Comparison of ENCODE assay signal across 16 mouse cellular contexts in genomic region chr10:116908901-116909642, GRCm38 (mm10). TPM values are rescaled to one million over a fixed set of nuclear protein-coding genes. Genes with fewer than 3 reads are reported as not detected.
A peak's percentile ranks its signal among the peaks of the same experiment; 100 is the strongest.
DNase-seq lines count a peak whose midpoint lies in the region; ATAC-seq and TF ChIP-seq lines count a peak whose summit lies in the region.
"Had no signal": no experiment of that assay in that cellular context is flagged by ENCODE, and none has a peak within 500 bp of the region (broad histone marks: within the 10 kb centered on the region; RNA-seq: fewer than 3 reads in every experiment).

No protein-coding gene starts in this region.

- 83% methylated on average over 15 of the region's 15 CpGs for WGBS in forebrain, embryonic 16.5 days
- WGBS in forebrain, embryonic 10.5 days, result 91% methylated on average over 15 of the region's 15 CpGs
- 39% methylated on average over 15 of the region's 15 CpGs for WGBS in liver, embryonic 11.5 days
- WGBS in stomach, embryonic 15.5 days, result 72% methylated on average over 15 of the region's 15 CpGs

- no peaks in the 10 kb centered on the region for H3K4me1 ChIP-seq in forebrain, embryonic 16.5 days (replicated peaks; ENCODE audit: control insufficient read depth, insufficient read depth, low read length)
- H3K4me1 ChIP-seq in forebrain, embryonic 10.5 days, result no peaks in the 10 kb centered on the region
- H3K4me1 ChIP-seq in liver, embryonic 11.5 days (replicated peaks; ENCODE audit: control insufficient read depth, insufficient read depth, low read length), result peaks cover 9% of the 10 kb centered on the region; the same call in 1 of the 2 replicates
- no peaks in the 10 kb centered on the region for H3K4me1 ChIP-seq in stomach, embryonic 15.5 days
- H3K4me1 ChIP-seq: embryonic facial prominence, embryonic 12.5 days; forebrain, embryonic 12.5 days had no signal

- H3K27me3 ChIP-seq in forebrain, embryonic 16.5 days (replicated peaks; ENCODE audit: control insufficient read depth, insufficient read depth, low read length), result no peaks in the 10 kb centered on the region
- H3K27me3 ChIP-seq in forebrain, embryonic 10.5 days (ENCODE audit: poor library complexity, severe bottlenecking), result no peaks in the 10 kb centered on the region
- H3K27me3 ChIP-seq in liver, embryonic 11.5 days (replicated peaks; ENCODE audit: control insufficient read depth, insufficient read depth, low read length), result no peaks in the 10 kb centered on the region
- no peaks in the 10 kb centered on the region for H3K27me3 ChIP-seq in stomach, embryonic 15.5 days (replicated peaks)
- H3K27me3 ChIP-seq: embryonic facial prominence, embryonic 12.5 days; forebrain, embryonic 12.5 days had no signal

- H3K9ac ChIP-seq in forebrain, embryonic 16.5 days (replicated peaks; ENCODE audit: low read depth, low read length), result no peak overlapping the region
- peak overlapping the region; percentile 7; the same call in 1 of the 2 replicates for H3K9ac ChIP-seq in liver, embryonic 11.5 days (ENCODE audit: low read depth, low read length)
- no peak overlapping the region for H3K9ac ChIP-seq in stomach, embryonic 15.5 days
- H3K9ac ChIP-seq: embryonic facial prominence, embryonic 12.5 days; forebrain, embryonic 12.5 days had no signal

- H3K4me2 ChIP-seq in forebrain, embryonic 16.5 days (ENCODE audit: low read length), result no peak overlapping the region
- H3K4me2 ChIP-seq in liver, embryonic 11.5 days, result peak overlapping the region; percentile 46
- H3K4me2 ChIP-seq in stomach, embryonic 15.5 days, result no peak overlapping the region
- H3K4me2 ChIP-seq: embryonic facial prominence, embryonic 12.5 days; forebrain, embryonic 12.5 days had no signal

- 0 out of 2 replicates have a peak, but pooled peaks have one; percentile 33 for ATAC-seq in forebrain, embryonic 16.5 days
- peak; percentile 99 for ATAC-seq in liver, embryonic 11.5 days (replicated peaks; ENCODE audit: low FRiP score)
- peak; percentile 86 for ATAC-seq in stomach, embryonic 15.5 days (ENCODE audit: insufficient read depth, low FRiP score, low read depth)

- H3K27ac ChIP-seq in forebrain, embryonic 16.5 days (ENCODE audit: low read length), result no peak overlapping the region
- H3K27ac ChIP-seq in forebrain, embryonic 10.5 days, result no peak overlapping the region
- no peak overlapping the region for H3K27ac ChIP-seq in layer of hippocampus, adult 2 months
- peak overlapping the region; percentile 79 for H3K27ac ChIP-seq in liver, embryonic 11.5 days (ENCODE audit: low read depth, low read length)
- H3K27ac ChIP-seq in stomach, embryonic 15.5 days, result no peak overlapping the region
- H3K27ac ChIP-seq: embryonic facial prominence, embryonic 12.5 days; forebrain, embryonic 12.5 days had no signal

- intact Hi-C loops in left cerebral cortex, postnatal 4 days (cut with DNase I), result no loop called here

- DNase-seq in forebrain, embryonic 10.5 days (ENCODE audit: extremely low spot score, low spot score), result no peak
- DNase-seq in layer of hippocampus, adult 2 months (ENCODE audit: low spot score in 2 of 2), result no peak
- no peak for DNase-seq in layer of hippocampus, postnatal 10 days (ENCODE audit: low spot score in 2 of 2)
- DNase-seq in liver, embryonic 11.5 days (ENCODE audit: low spot score), result peak; percentile 53
- no peak for DNase-seq in left cerebral cortex, postnatal 4 days
- no peak for DNase-seq in right cerebral cortex, postnatal 10 days (ENCODE audit: low spot score in 2 of 2)
- DNase-seq: adrenal gland, postnatal 25 days; cerebellum, postnatal 36 days; kidney, adult 11 months; kidney, postnatal 36 days; lung, adult 2 months had no signal

- no peaks in the 10 kb centered on the region for H3K9me3 ChIP-seq in forebrain, embryonic 16.5 days (ENCODE audit: control insufficient read depth, low read length)
- H3K9me3 ChIP-seq in forebrain, embryonic 10.5 days, result no peaks in the 10 kb centered on the region
- no peaks in the 10 kb centered on the region for H3K9me3 ChIP-seq in liver, embryonic 11.5 days (ENCODE audit: control insufficient read depth, low read length)
- no peaks in the 10 kb centered on the region for H3K9me3 ChIP-seq in stomach, embryonic 15.5 days
- H3K9me3 ChIP-seq: embryonic facial prominence, embryonic 12.5 days; forebrain, embryonic 12.5 days had no signal

- no peak overlapping the region for H3K4me3 ChIP-seq in forebrain, embryonic 16.5 days (replicated peaks; ENCODE audit: low read length)
- no peak overlapping the region for H3K4me3 ChIP-seq in forebrain, embryonic 10.5 days
- no peak overlapping the region for H3K4me3 ChIP-seq in layer of hippocampus, adult 2 months
- peak overlapping the region; percentile 4; the same call in 1 of the 2 replicates for H3K4me3 ChIP-seq in liver, embryonic 11.5 days (ENCODE audit: low read depth, low read length)
- H3K4me3 ChIP-seq in stomach, embryonic 15.5 days (replicated peaks), result no peak overlapping the region
- H3K4me3 ChIP-seq: embryonic facial prominence, embryonic 12.5 days; forebrain, embryonic 12.5 days had no signal

- peak; percentile 35; the same call in 1 of the 2 replicates for TF ChIP-seq CTCF in layer of hippocampus, adult 2 months (conservative IDR thresholded peaks at IDR 0.05)

- peaks cover 17% of the 10 kb centered on the region for H3K36me3 ChIP-seq in forebrain, embryonic 16.5 days (ENCODE audit: control insufficient read depth, insufficient read depth)
- H3K36me3 ChIP-seq in forebrain, embryonic 10.5 days (replicated peaks), result peaks cover 99% of the 10 kb centered on the region
- peaks cover 13% of the 10 kb centered on the region; the same call in 1 of the 2 replicates for H3K36me3 ChIP-seq in liver, embryonic 11.5 days (ENCODE audit: control insufficient read depth, insufficient read depth, low read length)
- 0 out of 2 replicates have a peak, but pooled peaks cover 9% of the 10 kb centered on the region for H3K36me3 ChIP-seq in stomach, embryonic 15.5 days

RNA-seq across cellular contexts. Expression of gene Myrfl, which starts 12.4 kb away (rescaled TPM):
- polyA plus RNA-seq in forebrain, embryonic 16.5 days (2015; fragmentation: Nextera tagmentation; extraction: Ambion mirVana), result 0.09 and 0.12 TPM in 2 replicates
- 0.07 TPM in 1 of 2 replicates, not detected in the other for polyA plus RNA-seq in forebrain, embryonic 10.5 days (2016; fragmentation: Nextera tagmentation; extraction: Ambion mirVana)
- total RNA-seq in layer of hippocampus, adult 2 months (2021), result under 1 TPM; 0.32 to 0.33 TPM
- under 1 TPM; 0.14 to 0.31 TPM for total RNA-seq in layer of hippocampus, postnatal 10 days (2021)
- polyA plus RNA-seq in liver, embryonic 11.5 days (2014; fragmentation: Nextera tagmentation; extraction: Ambion mirVana), result 0.08 and 0.16 TPM in 2 replicates
- 1.2 and 1.3 TPM in 2 replicates for polyA plus RNA-seq in stomach, embryonic 15.5 days (2015; fragmentation: Nextera tagmentation; extraction: Ambion mirVana)
- under 1 TPM; 0.14 to 0.20 TPM for total RNA-seq in left cerebral cortex, postnatal 4 days (2021)
- total RNA-seq: granulocyte monocyte progenitor cell, adult 5-6 weeks had no signal
- polyA plus RNA-seq: lung, adult 2 months had no signal

RNA-seq across cellular contexts. Expression of gene Rab3ip, which starts 41.5 kb away (rescaled TPM):
- 48.2 and 51.3 TPM in 2 replicates for polyA plus RNA-seq in forebrain, embryonic 16.5 days (2015; fragmentation: Nextera tagmentation; extraction: Ambion mirVana)
- polyA plus RNA-seq in forebrain, embryonic 10.5 days (2016; fragmentation: Nextera tagmentation; extraction: Ambion mirVana), result 41.5 and 43.0 TPM in 2 replicates
- total RNA-seq in layer of hippocampus, adult 2 months (2021), result 10 to 100 TPM; 64.2 to 70.9 TPM
- 10 to 100 TPM; 62.0 to 69.2 TPM for total RNA-seq in layer of hippocampus, postnatal 10 days (2021)
- polyA plus RNA-seq in liver, embryonic 11.5 days (2014; fragmentation: Nextera tagmentation; extraction: Ambion mirVana), result 16.2 and 17.1 TPM in 2 replicates
- polyA plus RNA-seq in stomach, embryonic 15.5 days (2015; fragmentation: Nextera tagmentation; extraction: Ambion mirVana), result 24.6 and 25.2 TPM in 2 replicates
- 10 to 100 TPM; 41.2 to 42.9 TPM for total RNA-seq in left cerebral cortex, postnatal 4 days (2021)

Comparison
In these comparisons a context has a peak if more than half of its experiments do, and no peak if none do; other contexts are left out.
1. ATAC-seq: peak in every context shown above with its lines; median percentile 99 in liver, embryonic 11.5 days; 86 in stomach, embryonic 15.5 days; 33 in forebrain, embryonic 16.5 days.